Mouse (Mus musculus) MEL (cell line): ENCODE measurements around the gene Creg1. TPM values are rescaled to one million over a fixed set of nuclear protein-coding genes. Genes with fewer than 3 reads are reported as not detected.

Source experiments
- DNase-seq: peaks from one replicate; pipeline ENCODE4 v3.0.0; 2011; ENCODE audit warnings: low read depth, low spot score
- H3K27ac ChIP-seq: 2 replicates; pipeline ENCODE4 v1.5.1; 2012; ENCODE audit warnings: low read depth, mild to moderate bottlenecking, control low read depth, low read length, moderate library complexity; ENCODE audit not compliant: control insufficient read depth
- H3K27me3 ChIP-seq, 2 experiments: fragments of 150-350 bp in 1 of 2; sonication (generic) in 1 of 2; 2 replicates each; pipeline ENCODE4 v1.6.1; 2012; ENCODE audit warnings: low read length in 2 of 2, mild to moderate bottlenecking in 2 of 2, improper control_type of control experiment in 1 of 2, moderate library complexity in 1 of 2; ENCODE audit not compliant: insufficient read depth in 2 of 2, control insufficient read depth in 1 of 2
- H3K36me3 ChIP-seq, 2 experiments: 2 replicates each; pipeline ENCODE4 v1.6.1; 2012 to 2014; ENCODE audit warnings: low read length in 2 of 2, improper control_type of control experiment in 1 of 2, inconsistent platforms in 1 of 2, mild to moderate bottlenecking in 1 of 2; ENCODE audit not compliant: insufficient read depth in 2 of 2, control insufficient read depth in 1 of 2
- H3K4me1 ChIP-seq, 2 experiments: fragments of 150-350 bp in 1 of 2; sonication (generic) in 1 of 2; 2 replicates each; pipeline ENCODE4 v1.6.1; 2012; ENCODE audit warnings: low read length in 2 of 2, improper control_type of control experiment in 1 of 2, mild to moderate bottlenecking in 1 of 2; ENCODE audit not compliant: insufficient read depth in 2 of 2, control insufficient read depth in 1 of 2
- H3K4me3 ChIP-seq, 2 experiments: fragments of 150-350 bp in 1 of 2; sonication (generic) in 1 of 2; 2 replicates each; pipeline ENCODE4 v1.5.1; 2012; ENCODE audit warnings: low read depth in 2 of 2, low read length in 2 of 2, mild to moderate bottlenecking in 2 of 2, moderate library complexity in 2 of 2, control low read depth in 1 of 2, improper control_type of control experiment in 1 of 2; ENCODE audit not compliant: control insufficient read depth in 1 of 2, insufficient read depth in 1 of 2
- H3K79me2 ChIP-seq: 2 replicates; pipeline ENCODE4 v1.6.1; 2012; ENCODE audit warnings: mild to moderate bottlenecking, low read length, moderate library complexity; ENCODE audit not compliant: control insufficient read depth, poor library complexity, insufficient read depth
- H3K9ac ChIP-seq: 2 replicates; pipeline ENCODE4 v1.6.1; 2012; ENCODE audit warnings: low read depth, mild to moderate bottlenecking, control low read depth, low read length, moderate library complexity; ENCODE audit not compliant: control insufficient read depth, poor library complexity, severe bottlenecking
- H3K9me3 ChIP-seq: fragments of 150-350 bp; sonication (generic); replicated peaks from 2 replicates; pipeline ENCODE4 v1.6.1; 2012; ENCODE audit warnings: mild to moderate bottlenecking, low read length, improper control_type of control experiment, moderate library complexity; ENCODE audit not compliant: insufficient read depth
- BHLHE40 ChIP-seq: IDR thresholded peaks from 2 replicates; pipeline ENCODE4 v1.6.1; 2012; ENCODE audit warnings: low read depth, mild to moderate bottlenecking, inconsistent platforms, low read length, improper control_type of control experiment, borderline replicate concordance
- CHD1 ChIP-seq: IDR thresholded peaks from 2 replicates; pipeline ENCODE4 v1.6.1; 2012; ENCODE audit warnings: low read depth, mild to moderate bottlenecking, inconsistent platforms, low read length, improper control_type of control experiment
- CHD2 ChIP-seq: IDR thresholded peaks from 2 replicates; pipeline ENCODE4 v1.6.1; 2011; ENCODE audit warnings: low read length, improper control_type of control experiment
- CTCF ChIP-seq, 3 experiments: IDR thresholded peaks in 2 of 3; conservative IDR thresholded peaks in 1 of 3; 2 replicates each; pipeline ENCODE4 v1.5.1; 2011 to 2012; ENCODE audit warnings: low read length in 3 of 3, low read depth in 2 of 3, mild to moderate bottlenecking in 2 of 3, improper control_type of control experiment in 1 of 3, inconsistent platforms in 1 of 3, mixed read lengths in 1 of 3, moderate library complexity in 1 of 3; ENCODE audit not compliant: control insufficient read depth in 1 of 3, insufficient read depth in 1 of 3, poor library complexity in 1 of 3, severe bottlenecking in 1 of 3
- E2F4 ChIP-seq: IDR thresholded peaks from 2 replicates; pipeline ENCODE4 v1.6.1; 2011; ENCODE audit warnings: low read depth, low read length, improper control_type of control experiment, borderline replicate concordance
- ELF1 ChIP-seq: IDR thresholded peaks from 2 replicates; pipeline ENCODE4 v1.6.1; 2014; ENCODE audit warnings: low read depth, mild to moderate bottlenecking, inconsistent platforms, low read length, improper control_type of control experiment, moderate library complexity
- EP300 ChIP-seq, 2 experiments: IDR thresholded peaks; 2 replicates each; pipeline ENCODE4 v1.6.1; 2011; ENCODE audit warnings: improper control_type of control experiment in 2 of 2, low read length in 2 of 2, low read depth in 1 of 2, mild to moderate bottlenecking in 1 of 2
- ETS1 ChIP-seq: IDR thresholded peaks from 2 replicates; pipeline ENCODE4 v1.6.1; 2012; ENCODE audit warnings: low read depth, mild to moderate bottlenecking, inconsistent platforms, low read length, improper control_type of control experiment, moderate library complexity
- GATA1 ChIP-seq: IDR thresholded peaks from 2 replicates; pipeline ENCODE4 v1.6.1; 2011; ENCODE audit warnings: low read depth, low read length, improper control_type of control experiment
- HCFC1 ChIP-seq: IDR thresholded peaks from 2 replicates; pipeline ENCODE4 v1.6.1; 2012; ENCODE audit warnings: low read depth, mild to moderate bottlenecking, inconsistent platforms, low read length, improper control_type of control experiment, moderate library complexity
- JUND ChIP-seq: IDR thresholded peaks from 2 replicates; pipeline ENCODE4 v1.6.1; 2011; ENCODE audit warnings: low read depth, mild to moderate bottlenecking, improper control_type of control experiment, low read length
- KAT2A ChIP-seq: conservative IDR thresholded peaks from 2 replicates; pipeline ENCODE4 v1.6.1; 2012; ENCODE audit warnings: low read depth, low read length, improper control_type of control experiment, inconsistent platforms
- MAX ChIP-seq: IDR thresholded peaks from 2 replicates; pipeline ENCODE4 v1.6.1; 2011; ENCODE audit warnings: low read length, improper control_type of control experiment
- MYB ChIP-seq: IDR thresholded peaks from 2 replicates; pipeline ENCODE4 v1.6.1; 2011; ENCODE audit warnings: mild to moderate bottlenecking, low read depth, low read length, improper control_type of control experiment
- NELFE ChIP-seq: IDR thresholded peaks from 2 replicates; pipeline ENCODE4 v1.6.1; 2011; ENCODE audit warnings: low read depth, low read length, improper control_type of control experiment
- NRF1 ChIP-seq: IDR thresholded peaks from 2 replicates; pipeline ENCODE4 v1.6.1; 2014; ENCODE audit warnings: low read depth, mild to moderate bottlenecking, inconsistent platforms, low read length, improper control_type of control experiment, moderate library complexity; ENCODE audit not compliant: poor library complexity, insufficient read depth, severe bottlenecking
- POLR2A ChIP-seq, 2 experiments: IDR thresholded peaks; 2 replicates each; pipeline ENCODE4 v1.6.1; 2011 to 2012; ENCODE audit warnings: low read length in 2 of 2, mild to moderate bottlenecking in 2 of 2, control low read depth in 1 of 2, improper control_type of control experiment in 1 of 2, low read depth in 1 of 2, moderate library complexity in 1 of 2; ENCODE audit not compliant: control insufficient read depth in 1 of 2, insufficient read depth in 1 of 2, poor library complexity in 1 of 2
- POLR2AphosphoS2 ChIP-seq: IDR thresholded peaks from 2 replicates; pipeline ENCODE4 v1.6.1; 2011; ENCODE audit warnings: low read length, improper control_type of control experiment
- RAD21 ChIP-seq: IDR thresholded peaks from 2 replicates; pipeline ENCODE4 v1.6.1; 2011; ENCODE audit warnings: mild to moderate bottlenecking, low read depth, low read length, improper control_type of control experiment
- RCOR1 ChIP-seq: IDR thresholded peaks from 2 replicates; pipeline ENCODE4 v1.6.1; 2012; ENCODE audit warnings: low read depth, mild to moderate bottlenecking, inconsistent platforms, low read length, improper control_type of control experiment
- SMC3 ChIP-seq: IDR thresholded peaks from 2 replicates; pipeline ENCODE4 v1.6.1; 2011; ENCODE audit warnings: low read depth, low read length, improper control_type of control experiment
- TCF12 ChIP-seq: IDR thresholded peaks from 2 replicates; pipeline ENCODE4 v1.6.1; 2014; ENCODE audit warnings: low read depth, mild to moderate bottlenecking, inconsistent platforms, low read length, improper control_type of control experiment, moderate library complexity
- USF1 ChIP-seq: IDR thresholded peaks from 2 replicates; pipeline ENCODE4 v1.6.1; 2014; ENCODE audit warnings: low read depth, mild to moderate bottlenecking, inconsistent platforms, low read length, improper control_type of control experiment, moderate library complexity
- ZC3H11A ChIP-seq: IDR thresholded peaks from 2 replicates; pipeline ENCODE4 v1.6.1; 2012; ENCODE audit warnings: low read depth, mild to moderate bottlenecking, inconsistent platforms, low read length, improper control_type of control experiment
- ZKSCAN1 ChIP-seq: IDR thresholded peaks from 2 replicates; pipeline ENCODE4 v1.6.1; 2012; ENCODE audit warnings: low read depth, mild to moderate bottlenecking, inconsistent platforms, low read length, improper control_type of control experiment, moderate library complexity
- ZMIZ1 ChIP-seq: IDR thresholded peaks from 2 replicates; pipeline ENCODE4 v1.6.1; 2012; ENCODE audit warnings: low read depth, mild to moderate bottlenecking, inconsistent platforms, low read length, improper control_type of control experiment, moderate library complexity
- ZNF384 ChIP-seq: IDR thresholded peaks from 2 replicates; pipeline ENCODE4 v1.6.1; 2012; ENCODE audit warnings: low read depth, mild to moderate bottlenecking, inconsistent platforms, low read length, improper control_type of control experiment
- polyA plus RNA-seq, 2 experiments: library from polyadenylated mRNA; stranded (reverse) in 1 of 2; unstranded in 1 of 2; fragments of >175 nt in 1 of 2; fragments of >200 nt in 1 of 2; gene quantifications; 2 replicates each; pipeline versions ENCODE4 v1.2.1 to v1.2.4; 2012; ENCODE audit warnings: low replicate concordance in 2 of 2, low read depth in 1 of 2; ENCODE audit not compliant: insufficient read length in 2 of 2, insufficient read depth in 1 of 2, missing spikeins in 1 of 2
- total RNA-seq: library from RNA; depleted of rRNA; stranded (reverse); fragments of 300-350 nt; gene quantifications from 2 replicates; pipeline ENCODE4 v1.2.3, GENCODE M21; 2012

Gene Creg1
- total and polyA plus RNA-seq, 3 experiments, result 83.6 to 184 TPM; not detected in 1

DNA sequence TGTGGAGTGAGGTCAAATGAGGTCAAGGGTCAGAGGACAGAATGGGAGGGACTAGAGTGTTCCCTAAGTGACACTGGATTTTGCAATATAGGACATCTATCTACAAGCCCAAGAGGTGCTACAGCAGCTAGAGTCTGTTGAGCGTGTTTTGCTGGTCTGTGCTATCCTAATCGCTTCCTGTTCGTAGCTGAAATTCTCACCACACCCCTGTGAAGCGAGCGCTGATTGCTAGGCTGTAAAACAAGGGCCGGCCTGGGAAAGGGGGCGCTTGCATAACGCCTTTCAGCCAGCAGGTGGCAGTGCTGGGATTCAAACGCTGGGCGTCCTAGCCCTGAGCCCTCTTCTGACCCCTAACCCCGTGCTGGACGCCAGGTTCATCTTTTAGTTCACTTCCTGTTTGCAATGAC, 7.9 kb downstream of the Creg1 start (continued):
- TF ChIP-seq CHD2 (no peak), ZKSCAN1 (no peak), ETS1 (peak; percentile 87), BHLHE40 (no peak), RCOR1 (peak; percentile 22; the same call in 1 of the 2 replicates), KAT2A (no peak), CHD1 (no peak), EP300 (IDR thresholded peaks at IDR 0.05; ENCODE audit: low read depth in 1 of 2, low read length in 2 of 2) (peak; percentile 64 to 78; a peak in 3 of 4 replicates), MAX (0 out of 2 replicates have a peak, but pooled peaks have one; percentile 51), MYB (no peak), POLR2AphosphoS2 (no peak), NRF1 (no peak)
- TF ChIP-seq, all 39 proteins: peak for 18

DNA sequence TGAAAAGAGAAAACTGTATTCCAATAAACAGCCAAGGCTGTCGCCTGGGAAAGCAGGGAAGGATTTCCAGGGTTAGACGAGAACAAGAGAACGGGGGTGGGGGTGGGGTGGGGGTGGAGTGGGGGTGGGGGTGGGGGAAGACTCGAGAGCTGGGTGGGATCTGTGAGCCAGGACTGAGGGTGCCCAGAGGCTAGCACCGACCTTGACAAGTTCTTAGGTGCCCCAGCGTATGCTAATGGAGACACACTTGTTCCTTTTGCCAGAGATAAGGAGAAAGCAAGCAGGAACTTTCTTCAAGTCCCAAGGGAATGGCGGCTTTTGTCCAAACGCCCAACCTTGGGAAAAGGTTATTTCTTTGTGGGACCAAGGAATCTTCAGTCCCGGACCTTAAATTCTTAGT, 8.5 kb downstream of the Creg1 start:
- Histone ChIP-seq H3K9me3 (no peaks in the 10 kb centered on the region), H3K4me1 (peaks cover 17 to 44% of the 10 kb centered on the region in 2 experiments), H3K79me2 (peaks cover 11% of the 10 kb centered on the region), H3K9ac (no peak overlapping the region), H3K36me3 (peaks cover 4 to 37% of the 10 kb centered on the region in 2 experiments), H3K27ac (no peak overlapping the region), H3K4me3 (no peak overlapping the region), H3K27me3 (no peaks in the 10 kb centered on the region)
- DNase-seq, result no peak
- TF ChIP-seq RAD21, result no peak
- no peak for TF ChIP-seq CHD2
- TF ChIP-seq RCOR1, result no peak
- no peak for TF ChIP-seq GATA1
- TF ChIP-seq JUND, result no peak

- Histone ChIP-seq H3K79me2 (no peaks in the 10 kb centered on the region), H3K9ac (no peak overlapping the region; the same call in 1 of the 2 replicates), H3K9me3 (no peaks in the 10 kb centered on the region), H3K36me3 (peaks cover 0 to 17% of the 10 kb centered on the region in 2 experiments; a peak in 3 of 4 replicates), H3K4me3 (peak overlapping the region in 1 of 2 experiments; percentile 24; a peak in 1 of 4 replicates), H3K4me1 (peaks cover 10 to 20% of the 10 kb centered on the region in 2 experiments), H3K27me3 (no peaks in the 10 kb centered on the region), H3K27ac (no peak overlapping the region)
- peak; percentile 84 for DNase-seq
- TF ChIP-seq TCF12 (no peak), ZC3H11A (peak; percentile 63), ELF1 (0 out of 2 replicates have a peak, but pooled peaks have one; percentile 3), POLR2A (IDR thresholded peaks at IDR 0.05; ENCODE audit: control insufficient read depth in 1 of 2, insufficient read depth in 1 of 2, low read depth in 1 of 2, low read length in 2 of 2, poor library complexity in 1 of 2) (peak in 1 of 2 experiments; percentile 31; a peak in 1 of 4 replicates), CTCF (IDR thresholded peaks at IDR 0.05 in 2 of 3, conservative IDR thresholded peaks at IDR 0.05 in 1 of 3; ENCODE audit: control insufficient read depth in 1 of 3, insufficient read depth in 1 of 3, low read depth in 2 of 3, low read length in 3 of 3, poor library complexity in 1 of 3, severe bottlenecking in 1 of 3) (peak; percentile 65 to 85 (median 79)), USF1 (no peak), RCOR1 (peak; percentile 62; the same call in 1 of the 2 replicates), NELFE (no peak), SMC3 (peak; percentile 81), ZNF384 (no peak), RAD21 (peak; percentile 82), HCFC1 (0 out of 2 replicates have a peak, but pooled peaks have one; percentile 28), EP300 (IDR thresholded peaks at IDR 0.05; ENCODE audit: low read depth in 1 of 2, low read length in 2 of 2) (0 out of 4 replicates have a peak, but pooled peaks of 1 of the 2 experiments have one; percentile 10), MYB (no peak), ZMIZ1 (peak; percentile 40; the same call in 1 of the 2 replicates), E2F4 (no peak), BHLHE40 (no peak), POLR2AphosphoS2 (peak; percentile 88), CHD1 (no peak)
Measured at GRCm38 (mm10) chr1:165775518-165776294, 12.2 kb downstream of the Creg1 start.
